ENCODE assay signal across 8 mouse cellular contexts in the genomic region with DNA sequence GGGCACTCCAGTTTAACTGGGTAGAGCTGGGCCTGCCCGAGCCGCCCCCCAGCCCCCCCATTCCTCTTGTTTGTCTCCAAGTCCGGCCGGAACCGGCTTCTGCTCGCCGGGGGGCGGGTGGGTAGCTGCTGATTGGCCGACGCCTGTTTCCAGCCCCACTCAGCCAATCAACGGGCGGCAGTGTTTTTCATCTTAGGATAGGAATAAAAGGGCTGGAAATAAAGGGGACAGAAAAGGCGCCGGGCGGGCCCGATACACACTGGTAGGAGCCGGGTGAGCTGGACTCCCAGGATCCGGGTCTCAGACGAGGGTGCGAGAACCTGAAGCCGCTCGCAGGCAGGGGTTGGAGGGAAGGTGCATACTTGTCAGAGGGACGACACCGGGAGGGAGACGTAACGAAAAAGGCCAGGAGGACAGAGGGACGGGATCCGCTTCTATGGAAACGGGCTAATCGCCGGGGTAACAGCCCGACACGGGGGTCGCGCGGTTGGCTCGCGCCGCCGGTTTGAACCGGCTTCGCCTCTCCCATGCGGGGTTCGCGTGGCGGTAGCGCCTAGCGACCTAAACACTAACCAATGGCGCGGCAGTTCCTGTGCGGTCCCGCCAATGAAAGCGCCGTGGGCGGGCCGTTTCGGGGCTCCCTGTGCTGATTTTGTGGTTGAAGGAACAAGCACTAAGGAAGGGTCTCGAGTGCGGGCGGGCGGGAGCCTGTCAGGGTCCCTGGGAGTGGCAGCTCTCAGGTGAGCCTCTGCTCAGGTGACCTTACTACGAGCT. TPM values are rescaled to one million over a fixed set of nuclear protein-coding genes. Genes with fewer than 3 reads are reported as not detected.
DNase-seq lines count a peak whose midpoint lies in the region; ATAC-seq and TF ChIP-seq lines count a peak whose summit lies in the region.

TSS of gene Slc43a2 (plus strand) at position 226 of the 774 bp plus-strand sequence.

- H3K4me2 ChIP-seq in lung, embryonic 16.5 days (ENCODE audit: low read depth, low read length), result peak within 1 kb of the TSS; percentile 87

- TF ChIP-seq EP300 in MEL (IDR thresholded peaks at IDR 0.05; ENCODE audit: low read depth in 1 of 2, low read length in 2 of 2), result no peak

- no peaks in the 10 kb centered on the region for H3K9me3 ChIP-seq in MEL (replicated peaks; ENCODE audit: insufficient read depth, low read length)
- no peaks in the 10 kb centered on the region for H3K9me3 ChIP-seq in lung, embryonic 16.5 days (ENCODE audit: control insufficient read depth, low read length)

- H3K79me2 ChIP-seq in MEL (ENCODE audit: control insufficient read depth, insufficient read depth, low read length, poor library complexity), result peaks cover 10% of the 10 kb centered on the region

- DNase-seq in MEL (ENCODE audit: low read depth, low spot score), result peak; percentile 99
- peak; percentile 97 to 99 for DNase-seq in cerebellum, adult 2 months
- peak; percentile 96 for DNase-seq in forelimb bud, embryonic 11.5 days (ENCODE audit: low read depth, low spot score)
- peak; percentile 93 for DNase-seq in layer of hippocampus, adult 9-10 months (ENCODE audit: low spot score)
- DNase-seq in ovary, postnatal 10 days (ENCODE audit: low spot score), result peak; percentile 83
- DNase-seq in thymus, postnatal 10 days (ENCODE audit: low spot score in 2 of 2), result peak; percentile 94 to 96

- peak within 1 kb of the TSS; percentile 79 to 82 for H3K4me3 ChIP-seq in MEL (ENCODE audit: control insufficient read depth in 1 of 2, insufficient read depth in 1 of 2, low read depth in 2 of 2, low read length in 2 of 2)
- H3K4me3 ChIP-seq in cerebellum, adult 2 months (replicated peaks; ENCODE audit: insufficient read depth, low read depth, low read length), result peak within 1 kb of the TSS; percentile 96
- H3K4me3 ChIP-seq in lung, embryonic 16.5 days (ENCODE audit: low read length), result peak within 1 kb of the TSS; percentile 75

- peak within 1 kb of the TSS; percentile 89 for H3K9ac ChIP-seq in MEL (ENCODE audit: control insufficient read depth, low read depth, low read length, poor library complexity, severe bottlenecking)
- peak within 1 kb of the TSS; percentile 79 for H3K9ac ChIP-seq in lung, embryonic 16.5 days (ENCODE audit: low read length)

- H3K27me3 ChIP-seq in MEL (ENCODE audit: control insufficient read depth in 1 of 2, insufficient read depth in 2 of 2, low read length in 2 of 2), result no peaks in the 10 kb centered on the region
- no peaks in the 10 kb centered on the region for H3K27me3 ChIP-seq in cerebellum, adult 2 months (ENCODE audit: control insufficient read depth, insufficient read depth, low read length)
- no peaks in the 10 kb centered on the region for H3K27me3 ChIP-seq in lung, embryonic 16.5 days (ENCODE audit: control insufficient read depth, insufficient read depth, low read depth, low read length)

- ATAC-seq in hematopoietic stem cell, adult 5-6 weeks (replicated peaks in 1 of 2; ENCODE audit: insufficient read depth in 1 of 2, low FRiP score in 2 of 2, low TSS enrichment in 1 of 2, low read depth in 1 of 2, poor library complexity in 2 of 2, severe bottlenecking in 2 of 2), result peak; percentile 70 to 81
- peak; percentile 93 for ATAC-seq in lung, embryonic 16.5 days (ENCODE audit: low read depth)

- TF ChIP-seq RAD21 in MEL (IDR thresholded peaks at IDR 0.05; ENCODE audit: low read depth, low read length), result no peak

- WGBS in cerebellum, adult 2 months, result under 1% methylated on average over 62 of the region's 62 CpGs
- WGBS in lung, embryonic 16.5 days, result under 1% methylated on average over 62 of the region's 62 CpGs

- H3K36me3 ChIP-seq in MEL (ENCODE audit: control insufficient read depth in 1 of 2, insufficient read depth in 2 of 2, low read length in 2 of 2), result peaks cover 0 to 27% of the 10 kb centered on the region in 2 experiments; a peak in 2 of 4 replicates
- H3K36me3 ChIP-seq in lung, embryonic 16.5 days (ENCODE audit: control insufficient read depth, insufficient read depth, low read length), result 0 out of 2 replicates have a peak, but pooled peaks cover 2% of the 10 kb centered on the region

- peak; percentile 58 to 83 for TF ChIP-seq POLR2A in MEL (IDR thresholded peaks at IDR 0.05; ENCODE audit: control insufficient read depth in 1 of 2, insufficient read depth in 1 of 2, low read depth in 1 of 2, low read length in 2 of 2, poor library complexity in 1 of 2)
- peak; percentile 47; the same call in 1 of the 2 replicates for TF ChIP-seq POLR2A in cerebellum, adult 2 months (IDR thresholded peaks at IDR 0.05; ENCODE audit: borderline replicate concordance, insufficient read depth, low read length)

- peak within 1 kb of the TSS; percentile 90 for H3K27ac ChIP-seq in MEL (ENCODE audit: control insufficient read depth, low read depth, low read length)
- H3K27ac ChIP-seq in cerebellum, adult 2 months (ENCODE audit: insufficient read depth, low read length), result peak within 1 kb of the TSS; percentile 98
- peak within 1 kb of the TSS; percentile 73 for H3K27ac ChIP-seq in lung, embryonic 16.5 days (ENCODE audit: low read length)

- peaks cover 5 to 36% of the 10 kb centered on the region in 2 experiments for H3K4me1 ChIP-seq in MEL (ENCODE audit: control insufficient read depth in 1 of 2, insufficient read depth in 2 of 2, low read length in 2 of 2)
- peaks cover 10% of the 10 kb centered on the region for H3K4me1 ChIP-seq in cerebellum, adult 2 months (ENCODE audit: control insufficient read depth, insufficient read depth, low read length)
- H3K4me1 ChIP-seq in lung, embryonic 16.5 days (replicated peaks; ENCODE audit: control insufficient read depth, insufficient read depth, low read length), result peaks cover 17% of the 10 kb centered on the region

- no peak for TF ChIP-seq CTCF in MEL (IDR thresholded peaks at IDR 0.05 in 2 of 3, conservative IDR thresholded peaks at IDR 0.05 in 1 of 3; ENCODE audit: control insufficient read depth in 1 of 3, insufficient read depth in 1 of 3, low read depth in 2 of 3, low read length in 3 of 3, poor library complexity in 1 of 3, severe bottlenecking in 1 of 3)
- no peak for TF ChIP-seq CTCF in cerebellum, adult 2 months (IDR thresholded peaks at IDR 0.05; ENCODE audit: borderline replicate concordance, insufficient read depth, low read depth, low read length)

TF ChIP-seq in MEL, 35 proteins besides CTCF, POLR2A, EP300 and RAD21:
- TF ChIP-seq UBTF (IDR thresholded peaks at IDR 0.05; ENCODE audit: borderline replicate concordance, insufficient read depth, low read depth, low read length), result no peak
- 0 out of 2 replicates have a peak, but pooled peaks have one; percentile 10 for TF ChIP-seq NRF1 (IDR thresholded peaks at IDR 0.05; ENCODE audit: insufficient read depth, low read depth, low read length, poor library complexity, severe bottlenecking)
- TF ChIP-seq NELFE (IDR thresholded peaks at IDR 0.05; ENCODE audit: low read depth, low read length), result peak; percentile 64
- no peak for TF ChIP-seq MEF2A (IDR thresholded peaks at IDR 0.05; ENCODE audit: extremely low read depth, insufficient replicate concordance, low read depth, low read length, poor library complexity, severe bottlenecking)
- no peak for TF ChIP-seq POLR2AphosphoS5 (IDR thresholded peaks at IDR 0.05; ENCODE audit: borderline replicate concordance, low read depth, low read length)
- TF ChIP-seq JUND (IDR thresholded peaks at IDR 0.05; ENCODE audit: low read depth, low read length), result no peak
- TF ChIP-seq BHLHE40 (IDR thresholded peaks at IDR 0.05; ENCODE audit: borderline replicate concordance, low read depth, low read length), result no peak
- TF ChIP-seq GATA1 (IDR thresholded peaks at IDR 0.05; ENCODE audit: low read depth, low read length), result no peak
- TF ChIP-seq POLR2AphosphoS2 (IDR thresholded peaks at IDR 0.05; ENCODE audit: low read length), result peak; percentile 62; the same call in 1 of the 2 replicates
- no peak for TF ChIP-seq ETS1 (IDR thresholded peaks at IDR 0.05; ENCODE audit: low read depth, low read length)
- TF ChIP-seq GABPA (IDR thresholded peaks at IDR 0.05; ENCODE audit: low read depth, low read length), result no peak
- TF ChIP-seq HCFC1 (IDR thresholded peaks at IDR 0.05; ENCODE audit: low read depth, low read length), result peak; percentile 71
- no peak for TF ChIP-seq CHD1 (IDR thresholded peaks at IDR 0.05; ENCODE audit: low read depth, low read length)
- TF ChIP-seq MYC (IDR thresholded peaks at IDR 0.05; ENCODE audit: low read depth, low read length), result peak; percentile 90
- TF ChIP-seq ZNF384 (IDR thresholded peaks at IDR 0.05; ENCODE audit: low read depth, low read length), result 0 out of 2 replicates have a peak, but pooled peaks have one; percentile 19
- peak; percentile 59 for TF ChIP-seq ELF1 (IDR thresholded peaks at IDR 0.05; ENCODE audit: low read depth, low read length)
- no peak; the same call in 1 of the 2 replicates for TF ChIP-seq CHD2 (IDR thresholded peaks at IDR 0.05; ENCODE audit: low read length)
- TF ChIP-seq MAZ (IDR thresholded peaks at IDR 0.05; ENCODE audit: low read depth, low read length), result peak; percentile 70; the same call in 1 of the 2 replicates
- no peak for TF ChIP-seq ZC3H11A (IDR thresholded peaks at IDR 0.05; ENCODE audit: low read depth, low read length)
- no peak for TF ChIP-seq ZMIZ1 (IDR thresholded peaks at IDR 0.05; ENCODE audit: low read depth, low read length)
- peak; percentile 99 for TF ChIP-seq MAX (IDR thresholded peaks at IDR 0.05; ENCODE audit: low read length)
- no peak for TF ChIP-seq RCOR1 (IDR thresholded peaks at IDR 0.05; ENCODE audit: low read depth, low read length)
- peak; percentile 78 for TF ChIP-seq TBP (IDR thresholded peaks at IDR 0.05; ENCODE audit: low read depth, low read length)
- peak; percentile 93 for TF ChIP-seq SIN3A (IDR thresholded peaks at IDR 0.05; ENCODE audit: low read length)
- no peak for TF ChIP-seq TAL1 (IDR thresholded peaks at IDR 0.05; ENCODE audit: low read length)
- peak; percentile 89 for TF ChIP-seq MXI1 (IDR thresholded peaks at IDR 0.05; ENCODE audit: low read depth, low read length)
- TF ChIP-seq MAFK (IDR thresholded peaks at IDR 0.05; ENCODE audit: borderline replicate concordance, low read depth, low read length), result no peak
- TF ChIP-seq TCF12 (IDR thresholded peaks at IDR 0.05; ENCODE audit: low read depth, low read length), result no peak

RNA-seq across cellular contexts. Expression of gene Slc43a2, which starts in this region (rescaled TPM):
- total RNA-seq in MEL (2012; rRNA removed), result 4.9 and 5.9 TPM in 2 replicates
- polyA plus RNA-seq in MEL (2012; ENCODE audit: insufficient read depth in 1 of 2, insufficient read length in 2 of 2, low read depth in 1 of 2, low replicate concordance in 2 of 2, missing spikeins in 1 of 2), result 1 to 10 TPM in 1 of 2 experiments, not detected in 1; 8.4 TPM
- polyA plus RNA-seq in cerebellum, adult 2 months (2012; rRNA removed), result 57.4 and 67.1 TPM in 2 replicates
- 8.9 and 17.5 TPM in 2 replicates for total RNA-seq in hematopoietic stem cell, adult 5-6 weeks (2017)
- 7.2 and 7.4 TPM in 2 replicates for polyA plus RNA-seq in lung, embryonic 16.5 days (2015; fragmentation: Nextera tagmentation; extraction: Ambion mirVana)

Comparison
In these comparisons a context has a peak if more than half of its experiments do, and no peak if none do; other contexts are left out.
1. Peak in every context shown above with its lines: DNase-seq, ATAC-seq, H3K4me3 ChIP-seq and H3K27ac ChIP-seq.